Mouse (Mus musculus): ENCODE data around the gene Ppif.

Gene Ppif

GRCm38 (mm10) chr14:25695059-25695458 lies 1.1 kb downstream of the Ppif start:
- no peak for DNase-seq

- DNase-seq, result no peak
These were observed 2.4 kb downstream of the Ppif start for GRCm38 (mm10) chr14:25696356-25696755.

DNA sequence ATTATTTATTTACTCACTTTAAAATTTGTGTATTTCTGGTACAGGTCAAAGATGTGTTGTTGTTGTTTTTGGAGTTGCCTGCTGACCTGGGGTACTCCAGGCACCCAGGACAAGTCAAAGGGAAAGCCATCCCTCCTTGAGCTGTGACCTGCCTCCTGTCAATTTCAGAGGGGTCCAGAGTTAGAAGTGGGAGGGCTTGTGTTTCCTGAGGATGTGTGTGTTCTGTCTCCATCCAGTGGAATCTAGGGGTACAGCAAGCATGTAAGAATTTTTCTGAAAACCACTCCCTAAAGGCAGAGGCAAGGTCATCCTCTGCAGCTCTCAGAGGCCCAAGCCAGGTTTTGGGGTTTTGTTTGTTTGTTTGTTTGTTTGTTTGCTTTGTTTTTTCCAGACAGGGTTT lies 8.0 kb downstream of the Ppif start:
- no peak for DNase-seq

DNA sequence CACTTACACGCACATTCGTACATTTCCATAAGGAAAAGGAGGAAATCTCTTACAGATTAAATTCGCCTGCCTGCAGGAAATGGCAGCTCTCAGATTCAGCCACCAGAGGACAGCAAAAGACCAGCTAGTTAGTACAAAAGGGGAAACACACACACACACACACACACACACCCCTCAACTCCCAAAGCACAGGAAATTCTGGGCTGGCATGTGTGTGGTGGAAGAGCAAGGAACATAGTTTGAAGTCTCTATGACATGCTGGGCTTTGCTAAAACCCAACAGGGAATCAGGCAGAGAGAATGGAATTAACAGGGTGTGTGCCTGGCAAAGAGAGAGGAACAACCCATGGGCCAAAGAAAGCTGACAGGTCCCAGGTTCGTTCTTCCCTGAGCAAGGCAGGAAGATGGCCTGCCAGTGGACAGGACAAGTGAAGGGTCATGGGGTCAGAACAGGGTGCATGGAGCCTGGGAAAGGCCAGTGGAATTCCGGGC lies 13.8 kb downstream of the Ppif start:
- peak in 1 of 2 experiments; percentile 54 for DNase-seq

DNA sequence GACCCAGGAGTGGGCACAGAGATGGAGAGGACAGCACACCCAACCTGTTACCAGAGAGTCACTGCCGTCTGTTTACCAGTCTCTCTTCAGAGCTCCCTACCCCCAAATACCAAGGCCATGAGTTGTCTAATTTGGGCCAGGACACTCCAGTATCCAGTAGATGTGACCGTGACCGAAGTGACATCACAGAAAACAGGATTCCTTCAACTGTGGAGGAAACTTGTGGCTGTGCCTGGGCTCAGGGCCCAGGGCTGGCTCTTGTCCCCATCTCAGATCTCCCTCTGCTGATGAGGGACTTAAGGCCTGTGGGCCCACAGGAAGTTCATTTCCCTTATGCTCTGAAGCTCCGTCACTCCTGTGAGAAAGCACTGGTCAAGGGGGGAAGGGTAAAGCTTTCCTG lies 14.5 kb downstream of the Ppif start:
- no peak for DNase-seq

DNA sequence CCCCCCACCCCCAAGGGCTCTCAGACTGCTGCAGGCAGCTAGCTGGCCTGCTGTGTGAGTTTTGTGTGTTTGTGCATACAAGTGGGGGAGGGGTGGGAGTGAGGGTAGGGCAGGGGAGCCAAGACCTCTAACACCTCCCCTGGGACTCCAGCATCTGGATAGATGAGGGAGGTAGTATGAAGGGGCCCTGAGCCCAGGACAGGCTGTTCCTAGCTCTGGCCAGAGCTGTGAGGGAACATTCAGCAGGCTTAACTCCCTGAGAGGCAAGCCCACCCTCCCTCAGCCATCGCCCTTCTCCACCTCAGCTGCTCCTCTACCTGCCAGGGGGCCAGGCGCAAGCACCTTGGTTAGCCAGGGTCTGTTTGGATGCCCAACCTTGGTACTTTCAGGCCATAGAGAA lies 15.0 kb downstream of the Ppif start:
- no peak for DNase-seq

DNA sequence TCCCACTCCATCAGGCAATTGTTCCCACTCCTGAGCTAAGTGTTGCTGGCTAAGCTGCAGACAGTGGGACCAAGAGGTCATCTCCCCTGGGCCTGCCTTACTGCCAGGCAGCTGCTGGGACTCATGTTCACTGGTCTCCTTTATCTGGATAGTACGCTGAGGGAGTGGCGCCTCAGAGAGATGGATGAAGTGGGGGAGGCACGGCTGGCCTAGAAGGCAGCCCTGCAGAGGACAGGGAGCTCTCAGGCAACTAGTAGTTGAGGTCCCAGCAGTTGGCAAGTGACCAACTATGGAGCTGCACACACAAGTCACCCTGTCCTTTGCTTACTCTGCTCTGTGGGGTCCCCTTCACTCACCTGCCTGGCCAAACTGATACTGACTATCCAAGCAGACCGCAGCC lies 16.1 kb downstream of the Ppif start:
- DNase-seq, result no peak

GRCm38 (mm10) chr14:25710681-25711080 lies 16.7 kb downstream of the Ppif start:
- no peak for DNase-seq

DNA sequence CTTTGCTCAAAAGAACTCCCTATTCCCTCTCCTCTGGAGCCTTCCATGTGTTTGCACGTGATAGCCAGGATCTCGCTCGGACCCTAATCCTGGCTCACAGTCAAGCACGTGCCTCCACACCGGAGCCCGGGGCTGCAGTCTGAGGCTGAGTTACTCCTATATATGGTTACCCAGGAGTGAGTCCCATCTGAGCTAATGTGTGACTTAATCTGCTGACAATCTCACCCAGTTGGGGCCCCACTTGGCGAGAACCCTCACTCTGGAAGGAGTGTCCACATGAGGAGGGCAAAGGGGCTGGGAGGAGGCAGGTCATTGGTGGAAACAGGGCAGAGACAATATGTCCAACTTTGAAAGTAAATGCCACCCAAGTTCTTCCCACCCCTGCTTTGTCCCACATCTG lies 17.2 kb downstream of the Ppif start:
- DNase-seq, result no peak

GRCm38 (mm10) chr14:25711602-25712001 lies 17.6 kb downstream of the Ppif start:
- DNase-seq, result no peak

DNA sequence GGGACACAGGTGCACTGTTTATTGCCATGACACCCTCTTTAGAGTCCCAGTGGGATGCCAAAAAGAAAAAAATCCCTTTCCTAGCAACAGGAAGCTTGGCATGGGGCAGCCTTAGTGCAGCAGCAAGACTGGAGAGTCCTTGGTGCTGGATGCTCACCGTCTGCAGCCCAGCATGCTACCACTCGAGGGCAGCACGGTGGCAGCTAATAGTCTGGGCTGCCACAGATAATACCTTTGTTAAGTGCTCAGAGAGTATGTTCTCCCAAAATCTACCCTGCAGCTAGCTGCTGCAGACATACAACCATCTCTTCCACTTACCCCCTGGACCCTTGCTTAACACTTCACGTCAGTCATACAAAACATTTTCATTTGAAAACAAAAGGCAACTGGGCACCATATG lies 19.5 kb downstream of the Ppif start:
- DNase-seq, result no peak

GRCm38 (mm10) chr14:25716528-25716927 lies 22.6 kb downstream of the Ppif start:
- DNase-seq, result no peak

DNA sequence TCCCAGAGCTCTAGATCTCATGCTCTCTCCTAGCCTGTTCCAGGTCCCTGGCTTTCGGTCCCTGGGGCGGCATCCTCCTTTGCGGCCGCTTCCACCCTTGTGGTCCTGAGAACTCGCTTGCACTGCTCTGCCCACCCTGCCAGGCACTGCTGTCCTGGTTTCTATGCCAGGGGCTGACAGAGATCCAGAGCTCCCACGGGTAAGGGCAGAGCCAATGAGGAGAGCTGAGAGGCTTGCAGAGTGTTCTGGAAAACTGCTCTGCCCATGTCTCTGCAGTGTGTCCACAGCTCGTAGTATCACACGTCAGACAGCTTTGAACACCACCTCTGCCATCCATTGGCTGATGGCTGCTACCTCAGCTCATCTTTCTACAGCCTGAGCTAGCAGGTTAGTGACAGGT lies 23.8 kb downstream of the Ppif start:
- DNase-seq, result no peak

DNA sequence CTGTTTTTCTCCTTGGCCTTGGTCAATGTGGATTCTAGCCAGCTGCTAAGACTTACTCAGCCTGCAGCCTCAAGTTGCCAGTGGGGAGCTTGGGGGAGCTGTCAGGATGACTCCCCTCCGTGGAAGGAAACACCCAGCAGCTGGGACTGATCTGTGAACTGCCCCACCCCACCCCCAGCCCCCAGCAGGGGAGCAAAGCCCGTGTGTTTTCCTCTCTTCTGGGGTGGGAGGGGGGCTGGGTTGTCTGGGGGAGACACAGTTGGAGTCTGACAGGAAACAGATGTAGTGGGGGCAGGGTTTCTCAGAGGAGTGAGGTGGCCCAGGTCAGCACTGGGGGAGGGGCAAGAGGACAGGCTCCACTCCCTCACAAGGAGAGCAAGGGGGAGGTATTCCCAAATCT lies 24.5 kb downstream of the Ppif start:
- peak; percentile 74 to 84 for DNase-seq

DNA sequence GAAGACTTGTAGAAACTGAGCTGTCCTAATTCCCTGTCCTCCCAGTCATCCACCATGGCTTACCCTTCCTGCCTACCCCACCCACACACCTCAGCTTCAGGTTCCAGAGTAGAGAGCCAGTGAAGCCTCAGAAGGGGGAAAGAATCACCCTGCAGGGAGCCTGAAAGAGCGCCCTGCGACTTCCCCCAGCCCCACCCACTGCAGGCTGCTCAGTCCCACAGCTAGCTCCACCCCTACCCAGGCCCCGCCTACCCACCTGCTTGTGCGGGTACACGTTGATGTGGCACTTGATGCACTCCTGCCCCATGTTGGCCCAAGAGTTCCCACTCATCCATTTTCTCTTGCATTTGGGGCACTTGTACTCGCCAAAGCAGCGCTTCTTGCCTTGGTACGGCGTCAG lies 25.4 kb downstream of the Ppif start:
- peak; percentile 86 to 93 for DNase-seq

DNA sequence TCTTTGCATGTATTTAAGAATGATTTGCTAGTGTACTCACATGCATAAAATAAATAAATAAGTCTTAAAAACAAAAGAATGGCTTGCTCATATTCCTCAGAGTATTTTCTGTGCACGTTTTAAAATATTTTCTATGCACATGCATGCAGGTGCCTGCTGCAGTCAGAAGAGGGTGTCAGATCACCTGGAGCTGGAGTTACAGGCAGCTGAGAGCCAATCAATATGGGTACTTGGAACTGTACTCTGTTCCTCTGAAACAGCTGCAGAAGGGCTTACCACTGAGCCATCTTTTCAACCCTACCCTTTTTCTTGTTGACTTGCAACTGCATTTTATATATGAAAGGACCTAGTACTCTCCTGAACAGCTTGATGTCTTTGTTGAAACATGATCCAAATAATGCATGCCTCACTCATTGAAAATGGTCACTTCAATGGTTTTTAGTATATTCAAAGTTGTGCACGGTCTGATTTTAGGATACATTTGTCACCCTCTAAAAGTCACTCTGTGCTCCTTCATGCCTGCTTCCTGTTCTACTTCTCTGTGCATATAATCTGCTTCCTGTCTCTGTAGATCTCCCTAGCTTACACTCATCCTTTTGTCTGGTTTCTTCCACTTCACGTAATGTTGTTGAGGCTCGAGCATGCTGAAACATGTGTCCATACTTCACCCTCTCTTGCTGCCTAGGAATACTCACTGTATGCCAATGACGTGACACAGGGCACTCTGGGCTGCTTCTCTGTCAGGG lies 27.2 kb downstream of the Ppif start:
- DNase-seq, result no peak

- no peak for DNase-seq
These were observed 31.1 kb downstream of the Ppif start for GRCm38 (mm10) chr14:25725032-25725497.

DNA sequence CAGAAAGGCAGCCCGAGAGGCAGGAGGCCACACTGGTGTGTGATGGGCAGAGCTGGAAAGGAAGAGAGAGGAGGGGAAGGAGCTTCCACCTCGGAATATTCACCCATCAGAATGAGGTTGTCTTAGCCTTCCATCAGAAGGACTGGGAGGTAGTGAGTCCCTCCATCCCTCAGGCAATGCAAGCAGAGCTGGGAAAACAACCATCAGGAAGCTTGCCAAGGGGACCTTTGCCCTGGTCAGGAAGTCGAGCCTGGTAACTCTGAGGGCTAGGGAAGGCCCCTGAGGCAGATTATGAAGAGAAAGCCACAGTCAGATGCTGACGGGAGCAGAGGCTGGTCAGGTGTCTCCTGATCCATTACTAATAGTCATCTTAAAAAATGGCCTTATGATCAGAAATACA lies 31.7 kb downstream of the Ppif start:
- DNase-seq, result no peak

DNA sequence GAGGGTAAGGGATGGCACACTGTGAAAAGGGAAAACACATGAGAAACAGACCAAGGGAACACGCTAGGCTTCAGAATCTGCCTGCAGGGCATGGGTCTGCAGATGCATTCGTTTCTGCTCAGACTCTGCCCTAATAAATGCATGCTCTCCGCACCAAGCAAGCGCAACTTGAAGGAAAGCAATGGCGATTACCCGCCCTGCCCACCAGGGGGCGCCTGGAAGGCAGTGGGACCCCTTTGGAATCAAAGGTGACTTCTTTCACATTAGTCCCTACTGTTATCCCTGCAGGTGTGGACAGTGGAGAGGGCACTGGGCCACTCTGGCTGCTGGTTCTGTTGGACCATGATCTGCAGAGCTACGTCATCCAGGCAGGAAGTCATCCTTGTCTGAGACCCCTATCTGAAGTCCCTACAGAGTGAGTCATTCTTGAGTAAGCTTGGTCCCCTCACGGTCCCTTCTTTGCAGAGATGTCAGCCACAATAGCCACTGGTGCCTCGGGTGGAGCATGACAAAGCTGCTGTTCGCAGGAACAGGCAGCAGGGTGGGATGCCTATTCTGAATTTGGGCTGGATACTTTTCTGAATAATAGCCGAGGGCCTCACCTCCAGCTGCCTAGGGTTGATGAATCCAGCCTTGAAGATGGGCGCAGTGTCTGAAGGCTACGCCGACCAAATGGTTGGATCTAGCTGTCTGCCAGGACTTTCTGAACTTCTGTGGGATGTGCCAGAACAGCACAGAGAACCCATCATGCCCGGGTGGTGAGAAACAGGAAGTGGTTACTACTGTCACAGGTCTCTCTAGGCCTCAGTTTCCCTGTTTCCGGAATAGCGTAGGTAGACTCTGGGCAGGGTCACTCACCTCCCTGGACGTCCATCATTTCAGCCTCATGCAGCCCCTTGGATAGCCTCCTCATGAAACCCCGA lies 32.5 kb downstream of the Ppif start:
- DNase-seq, result peak in 1 of 2 experiments; percentile 57

GRCm38 (mm10) chr14:25727149-25727510 lies 33.2 kb downstream of the Ppif start:
- no peak for DNase-seq

GRCm38 (mm10) chr14:25734736-25735716 lies 41.1 kb downstream of the Ppif start:
- no peak for DNase-seq

DNA sequence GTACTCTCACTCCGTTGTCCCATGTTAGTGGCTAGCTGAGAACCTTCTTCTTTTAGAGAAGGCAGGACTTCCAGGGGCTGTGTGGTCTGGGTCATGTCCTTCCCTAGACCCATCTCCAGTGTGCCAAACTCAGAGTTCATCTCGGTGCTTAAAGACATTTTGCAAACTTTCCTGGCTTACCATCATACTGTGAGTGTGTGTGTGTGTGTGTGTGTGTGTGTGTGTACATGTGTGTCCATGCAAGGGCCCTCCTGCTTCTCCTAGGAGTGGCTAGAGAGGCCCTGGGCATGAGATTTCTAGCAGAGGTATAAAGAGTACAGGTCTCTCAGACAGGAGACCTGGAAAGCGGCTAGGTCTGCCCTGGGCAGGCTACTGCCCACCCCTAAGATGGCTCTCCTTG lies 42.2 kb downstream of the Ppif start:
- no peak for DNase-seq

DNA sequence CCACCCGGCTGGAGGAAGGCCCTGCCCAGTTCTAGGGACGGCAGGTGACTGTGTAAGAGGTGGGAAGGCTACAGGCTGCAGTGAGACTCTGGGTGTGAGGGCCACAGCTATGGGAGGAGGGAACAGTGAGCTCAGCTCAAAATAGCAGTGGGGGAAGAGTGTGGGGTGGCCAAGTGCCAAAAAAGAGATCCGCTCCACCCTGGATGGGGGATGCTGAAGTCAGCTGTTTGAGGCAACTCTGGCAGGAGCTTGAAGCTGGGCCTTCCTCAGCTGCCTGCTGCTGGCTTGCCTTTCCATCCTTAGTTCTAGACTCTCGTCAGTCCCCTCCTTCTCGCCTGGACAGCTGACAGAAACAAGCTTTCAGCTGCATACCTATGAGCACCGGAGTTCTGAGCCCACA lies 42.6 kb downstream of the Ppif start:
- no peak for DNase-seq

Measured in thymus, adult 18-20 months (tissue).